Mouse (Mus musculus): Measurements from ENCODE around the gene Lipo3. TPM values are rescaled to one million over a fixed set of nuclear protein-coding genes. Genes with fewer than 3 reads are reported as not detected.

Gene Lipo3
- polyA plus RNA-seq, 1 experiment from 2014 or later = 13.2 TPM

Small RNAs within 50 kb of the gene (microRNA-seq; reads per million reads assigned to microRNA genes)
- gene Gm27440 (ENCODE audit: borderline number of aligned reads) = not detected

Other genes with a start within 250 kb of the Lipo3 start
- not detected in 2 replicates for gene Lipo4, start 244.2 kb downstream of the Lipo3 start, polyA plus RNA-seq (2014; fragmentation: Nextera tagmentation; extraction: Ambion mirVana)
- gene Gm8978, start 136.7 kb downstream of the Lipo3 start, polyA plus RNA-seq (2014; fragmentation: Nextera tagmentation; extraction: Ambion mirVana) = not detected in 2 replicates
- gene Lipo2, start 10.6 kb downstream of the Lipo3 start, polyA plus RNA-seq (2014; fragmentation: Nextera tagmentation; extraction: Ambion mirVana) = 0.35 and 0.64 TPM in 2 replicates
- not detected in 2 replicates for gene Lipo1, start 25.5 kb upstream of the Lipo3 start, polyA plus RNA-seq (2014; fragmentation: Nextera tagmentation; extraction: Ambion mirVana)
- gene Lipf, start 199.2 kb upstream of the Lipo3 start, polyA plus RNA-seq (2014; fragmentation: Nextera tagmentation; extraction: Ambion mirVana) = not detected in 2 replicates
- gene Lipk, start 246.3 kb upstream of the Lipo3 start, polyA plus RNA-seq (2014; fragmentation: Nextera tagmentation; extraction: Ambion mirVana) = 0.45 and 0.51 TPM in 2 replicates